13 mouse cellular contexts compared by ENCODE assay signal in genomic region chr5:92282571-92282970, GRCm38 (mm10). TPM values are rescaled to one million over a fixed set of nuclear protein-coding genes. Genes with fewer than 3 reads are reported as not detected.
DNase-seq lines count a peak whose midpoint lies in the region; ATAC-seq and TF ChIP-seq lines count a peak whose summit lies in the region.
"Had no signal": no experiment of that assay in that cellular context is flagged by ENCODE, and none has a peak within 500 bp of the region (broad histone marks: within the 10 kb centered on the region; RNA-seq: fewer than 3 reads in every experiment).

No protein-coding gene starts in this region.

- peak; percentile 24 for DNase-seq in lung, embryonic 14.5 days
- no peak for DNase-seq in lung, postnatal 4 days
- peak; percentile 82 for DNase-seq in NIH3T3 (ENCODE audit: low read depth)
- DNase-seq in gastrocnemius, postnatal 10 days: peak; percentile 47
- no peak for DNase-seq in left cerebral cortex, postnatal 10 days (ENCODE audit: extremely low spot score in 1 of 2, low spot score in 2 of 2)
- DNase-seq: thymus, postnatal 36 days had no signal

- H3K4me1 ChIP-seq in lung, embryonic 14.5 days (ENCODE audit: insufficient read depth): no peaks in the 10 kb centered on the region
- H3K4me1 ChIP-seq in liver, embryonic 16.5 days (ENCODE audit: control insufficient read depth, low read depth, low read length): peaks cover 24% of the 10 kb centered on the region

- H3K36me3 ChIP-seq in lung, embryonic 14.5 days (ENCODE audit: insufficient read depth): peaks cover 28% of the 10 kb centered on the region
- peaks cover 2% of the 10 kb centered on the region; the same call in 1 of the 2 replicates for H3K36me3 ChIP-seq in liver, embryonic 16.5 days (ENCODE audit: control insufficient read depth, insufficient read depth)

- intact Hi-C loops in left cerebral cortex, postnatal 10 days (cut with DNase I): no loop called here

- H3K27me3 ChIP-seq in lung, embryonic 14.5 days (ENCODE audit: insufficient read depth, low read length): no peaks in the 10 kb centered on the region
- H3K27me3 ChIP-seq in liver, embryonic 16.5 days (ENCODE audit: control insufficient read depth, insufficient read depth, low read depth, low read length): peaks cover under 1% of the 10 kb centered on the region; the same call in 1 of the 2 replicates

- no peak overlapping the region for H3K4me3 ChIP-seq in lung, embryonic 14.5 days (ENCODE audit: low read depth, low read length)
- no peak overlapping the region for H3K4me3 ChIP-seq in liver, embryonic 16.5 days (ENCODE audit: low read depth, low read length)
- H3K4me3 ChIP-seq: left cerebral cortex, adult 2 months had no signal

- H3K9me3 ChIP-seq in lung, embryonic 14.5 days (ENCODE audit: low read depth, low read length): no peaks in the 10 kb centered on the region
- H3K9me3 ChIP-seq in liver, embryonic 16.5 days (replicated peaks; ENCODE audit: control insufficient read depth, low read length): no peaks in the 10 kb centered on the region

- no peak for TF ChIP-seq CTCF in lung, embryonic 14.5 days (IDR thresholded peaks at IDR 0.05; ENCODE audit: low read depth)

- H3K27ac ChIP-seq in lung, embryonic 14.5 days (ENCODE audit: low read depth): no peak overlapping the region
- H3K27ac ChIP-seq in liver, embryonic 16.5 days (ENCODE audit: low read length): no peak overlapping the region
- H3K27ac ChIP-seq: left cerebral cortex, adult 2 months; macrophage had no signal

- no peak overlapping the region for H3K9ac ChIP-seq in lung, embryonic 14.5 days
- no peak overlapping the region for H3K9ac ChIP-seq in liver, embryonic 16.5 days (ENCODE audit: low read depth, low read length)

- H3K4me2 ChIP-seq in lung, embryonic 14.5 days: no peak overlapping the region
- H3K4me2 ChIP-seq in liver, embryonic 16.5 days (ENCODE audit: low read depth, low read length): 0 out of 2 replicates have a peak overlapping the region, but pooled peaks have one; percentile 49

- WGBS in lung, embryonic 14.5 days: 71% methylated on average over 4 of the region's 4 CpGs
- 69% methylated on average over 4 of the region's 4 CpGs for WGBS in liver, embryonic 16.5 days (ENCODE audit: insufficient replicate concordance)

- ATAC-seq in lung, embryonic 14.5 days (ENCODE audit: insufficient read depth): no peak
- ATAC-seq in liver, embryonic 16.5 days (ENCODE audit: low read depth): no peak
- ATAC-seq in monocyte, adult 5-6 weeks (replicated peaks; ENCODE audit: insufficient number of reproducible peaks, low FRiP score, low TSS enrichment, poor library complexity, severe bottlenecking): no peak

RNA-seq across cellular contexts. Expression of gene Naaa, which starts 4.6 kb away (rescaled TPM):
- polyA plus RNA-seq in lung, embryonic 14.5 days (2014; fragmentation: Nextera tagmentation; extraction: Ambion mirVana): 7.3 and 8.3 TPM in 2 replicates
- 10 to 100 TPM in 1 of 2 experiments, 1 to 10 TPM in 1; 8.9 to 11.7 TPM for total RNA-seq in gastrocnemius, postnatal 10 days (2021)
- polyA plus RNA-seq in liver, embryonic 16.5 days (2015; fragmentation: Nextera tagmentation; extraction: Ambion mirVana): 5.5 and 6.4 TPM in 2 replicates
- 46.8 to 114 TPM (median 77.3 TPM) in 3 replicates for total RNA-seq in monocyte, adult 5-6 weeks (2017)
- 10 to 100 TPM; 15.6 to 22.2 TPM for total RNA-seq in left cerebral cortex, postnatal 10 days (2021)

RNA-seq across cellular contexts. Expression of gene Ppef2, which starts 26.5 kb away (rescaled TPM):
- 0.14 TPM in 1 of 2 replicates, not detected in the other for polyA plus RNA-seq in lung, embryonic 14.5 days (2014; fragmentation: Nextera tagmentation; extraction: Ambion mirVana)
- not detected for total RNA-seq in gastrocnemius, postnatal 10 days (2021)
- not detected in 2 replicates for polyA plus RNA-seq in liver, embryonic 16.5 days (2015; fragmentation: Nextera tagmentation; extraction: Ambion mirVana)
- total RNA-seq in monocyte, adult 5-6 weeks (2017): 3.7 TPM in 1 of 3 replicates, not detected in the others
- under 1 TPM; 0.47 to 0.66 TPM for total RNA-seq in left cerebral cortex, postnatal 10 days (2021)
- polyA plus RNA-seq: forebrain, embryonic 11.5 days; heart, embryonic 14.5 days; macrophage had no signal

RNA-seq across cellular contexts. Expression of gene Sdad1, which starts 27.7 kb away (rescaled TPM):
- polyA plus RNA-seq in lung, embryonic 14.5 days (2014; fragmentation: Nextera tagmentation; extraction: Ambion mirVana): 44.8 and 45.3 TPM in 2 replicates
- total RNA-seq in gastrocnemius, postnatal 10 days (2021): 10 to 100 TPM; 20.3 to 20.8 TPM
- 14.5 and 15.0 TPM in 2 replicates for polyA plus RNA-seq in liver, embryonic 16.5 days (2015; fragmentation: Nextera tagmentation; extraction: Ambion mirVana)
- 24.6 to 35.1 TPM (median 31.5 TPM) in 3 replicates for total RNA-seq in monocyte, adult 5-6 weeks (2017)
- total RNA-seq in left cerebral cortex, postnatal 10 days (2021): 10 to 100 TPM; 20.5 to 25.3 TPM

RNA-seq across cellular contexts. Expression of gene Cxcl9, which starts 45.3 kb away (rescaled TPM):
- polyA plus RNA-seq in lung, embryonic 14.5 days (2014; fragmentation: Nextera tagmentation; extraction: Ambion mirVana): 0.43 TPM in 1 of 2 replicates, not detected in the other
- 1 to 10 TPM; 3.7 to 5.3 TPM for total RNA-seq in gastrocnemius, postnatal 10 days (2021)
- polyA plus RNA-seq in liver, embryonic 16.5 days (2015; fragmentation: Nextera tagmentation; extraction: Ambion mirVana): 0.20 TPM in 1 of 2 replicates, not detected in the other
- 0.19 TPM in 1 of 3 replicates, not detected in the others for total RNA-seq in monocyte, adult 5-6 weeks (2017)
- not detected for total RNA-seq in left cerebral cortex, postnatal 10 days (2021)
- total RNA-seq: left cerebral cortex, adult 2 months had no signal
- polyA plus RNA-seq: forebrain, embryonic 11.5 days; heart, embryonic 14.5 days; kidney, embryonic 16.5 days had no signal

RNA-seq across cellular contexts. Expression of gene Art3, which starts 49.1 kb away (rescaled TPM):
- polyA plus RNA-seq in lung, embryonic 14.5 days (2014; fragmentation: Nextera tagmentation; extraction: Ambion mirVana): 1.4 and 5.4 TPM in 2 replicates
- 100 to 1,000 TPM; 327 to 371 TPM for total RNA-seq in gastrocnemius, postnatal 10 days (2021)
- 0.74 and 0.93 TPM in 2 replicates for polyA plus RNA-seq in liver, embryonic 16.5 days (2015; fragmentation: Nextera tagmentation; extraction: Ambion mirVana)
- total RNA-seq in monocyte, adult 5-6 weeks (2017): 1.3 to 2.9 TPM (median 1.5 TPM) in 3 replicates
- total RNA-seq in left cerebral cortex, postnatal 10 days (2021): 1 to 10 TPM; 7.6 to 9.5 TPM
- polyA plus RNA-seq: macrophage had no signal

Comparison
In these comparisons a context has a peak if more than half of its experiments do, and no peak if none do; other contexts are left out.
1. DNase-seq: peak in lung, embryonic 14.5 days (single experiment), NIH3T3 (single experiment) and gastrocnemius, postnatal 10 days (single experiment); none in lung, postnatal 4 days (0 of 2) and left cerebral cortex, postnatal 10 days (0 of 2).